Comparison of ENCODE assay signal across 8 mouse cellular contexts in genomic region chr11:57617526-57618264, GRCm38 (mm10). TPM values are rescaled to one million over a fixed set of nuclear protein-coding genes. Genes with fewer than 3 reads are reported as not detected.
DNase-seq lines count a peak whose midpoint lies in the region; ATAC-seq lines count a peak whose summit lies in the region.

No protein-coding gene starts in this region.

- peaks cover 50% of the 10 kb centered on the region for H3K4me1 ChIP-seq in midbrain, embryonic 10.5 days
- H3K4me1 ChIP-seq in midbrain, embryonic 16.5 days (ENCODE audit: control insufficient read depth, insufficient read depth, low read length): peaks cover 10% of the 10 kb centered on the region
- peaks cover 4% of the 10 kb centered on the region; the same call in 1 of the 2 replicates for H3K4me1 ChIP-seq in embryonic facial prominence, embryonic 12.5 days
- H3K4me1 ChIP-seq in midbrain, embryonic 15.5 days: peaks cover 9% of the 10 kb centered on the region

- 47% methylated on average over 15 of the region's 15 CpGs for WGBS in midbrain, embryonic 10.5 days
- WGBS in midbrain, embryonic 16.5 days: 24% methylated on average over 15 of the region's 15 CpGs
- 31% methylated on average over 15 of the region's 15 CpGs for WGBS in embryonic facial prominence, embryonic 12.5 days
- 30% methylated on average over 15 of the region's 15 CpGs for WGBS in midbrain, embryonic 15.5 days

- H3K4me2 ChIP-seq in midbrain, embryonic 16.5 days (ENCODE audit: low read length): no peak overlapping the region
- H3K4me2 ChIP-seq in embryonic facial prominence, embryonic 12.5 days (replicated peaks): no peak overlapping the region
- H3K4me2 ChIP-seq in midbrain, embryonic 15.5 days: no peak overlapping the region

- no peak; the same call in 1 of the 2 replicates for ATAC-seq in midbrain, embryonic 16.5 days
- peak; percentile 35; the same call in 1 of the 2 replicates for ATAC-seq in embryonic facial prominence, embryonic 12.5 days (ENCODE audit: insufficient number of reproducible peaks, insufficient read depth, low FRiP score, low TSS enrichment)
- peak; percentile 21; the same call in 1 of the 2 replicates for ATAC-seq in midbrain, embryonic 15.5 days (replicated peaks)

- H3K27ac ChIP-seq in midbrain, embryonic 10.5 days (replicated peaks): 0 out of 2 replicates have a peak overlapping the region, but pooled peaks have one; percentile 52
- no peak overlapping the region for H3K27ac ChIP-seq in midbrain, embryonic 16.5 days (ENCODE audit: low read length)
- no peak overlapping the region for H3K27ac ChIP-seq in embryonic facial prominence, embryonic 12.5 days
- H3K27ac ChIP-seq in midbrain, embryonic 15.5 days: no peak overlapping the region

- no peaks in the 10 kb centered on the region for H3K36me3 ChIP-seq in midbrain, embryonic 10.5 days
- H3K36me3 ChIP-seq in midbrain, embryonic 16.5 days (ENCODE audit: control insufficient read depth, insufficient read depth, low read length): no peaks in the 10 kb centered on the region
- H3K36me3 ChIP-seq in embryonic facial prominence, embryonic 12.5 days: no peaks in the 10 kb centered on the region
- no peaks in the 10 kb centered on the region for H3K36me3 ChIP-seq in midbrain, embryonic 15.5 days (replicated peaks)

- no peak overlapping the region for H3K9ac ChIP-seq in midbrain, embryonic 16.5 days (ENCODE audit: low read depth, low read length)
- H3K9ac ChIP-seq in embryonic facial prominence, embryonic 12.5 days: no peak overlapping the region
- no peak overlapping the region for H3K9ac ChIP-seq in midbrain, embryonic 15.5 days

- no peak overlapping the region for H3K4me3 ChIP-seq in midbrain, embryonic 10.5 days
- no peak overlapping the region for H3K4me3 ChIP-seq in midbrain, embryonic 16.5 days (ENCODE audit: low read depth, low read length)
- H3K4me3 ChIP-seq in embryonic facial prominence, embryonic 12.5 days: no peak overlapping the region
- no peak overlapping the region for H3K4me3 ChIP-seq in midbrain, embryonic 15.5 days

- no peak for DNase-seq in midbrain, embryonic 10.5 days (ENCODE audit: low spot score)
- DNase-seq in adrenal gland, adult 2 months: peak; percentile 69
- peak; percentile 62 for DNase-seq in heart, postnatal 4 days
- peak; percentile 41 for DNase-seq in left cerebral cortex, postnatal 4 days
- DNase-seq in thymus, postnatal 14 days: peak; percentile 64

- H3K9me3 ChIP-seq in midbrain, embryonic 10.5 days (replicated peaks): no peaks in the 10 kb centered on the region; the same call in 1 of the 2 replicates
- H3K9me3 ChIP-seq in midbrain, embryonic 16.5 days (replicated peaks; ENCODE audit: control insufficient read depth, low read length, poor library complexity, severe bottlenecking): no peaks in the 10 kb centered on the region
- H3K9me3 ChIP-seq in embryonic facial prominence, embryonic 12.5 days: no peaks in the 10 kb centered on the region
- no peaks in the 10 kb centered on the region for H3K9me3 ChIP-seq in midbrain, embryonic 15.5 days

- intact Hi-C loops in left cerebral cortex, postnatal 4 days (cut with DNase I): loop anchor here (10.0 kb wide), 1 partner anchor 157 kb away; no protein-coding TSS in a partner anchor

- peaks cover 7% of the 10 kb centered on the region; the same call in 1 of the 2 replicates for H3K27me3 ChIP-seq in midbrain, embryonic 10.5 days (ENCODE audit: low read depth, poor library complexity, severe bottlenecking)
- no peaks in the 10 kb centered on the region for H3K27me3 ChIP-seq in midbrain, embryonic 16.5 days (ENCODE audit: control insufficient read depth, insufficient read depth, low read depth, low read length)
- no peaks in the 10 kb centered on the region for H3K27me3 ChIP-seq in embryonic facial prominence, embryonic 12.5 days
- H3K27me3 ChIP-seq in midbrain, embryonic 15.5 days (replicated peaks): no peaks in the 10 kb centered on the region

RNA-seq across cellular contexts. Expression of gene Galnt10, which starts 27.5 kb away (rescaled TPM):
- polyA plus RNA-seq in midbrain, embryonic 10.5 days (2016; fragmentation: Nextera tagmentation; extraction: Ambion mirVana): 28.1 and 30.7 TPM in 2 replicates
- polyA plus RNA-seq in midbrain, embryonic 16.5 days (2015; fragmentation: Nextera tagmentation; extraction: Ambion mirVana): 14.7 and 14.8 TPM in 2 replicates
- total RNA-seq in adrenal gland, adult 2 months (2021): 10 to 100 TPM; 50.2 to 54.5 TPM
- 23.7 and 33.8 TPM in 2 replicates for polyA plus RNA-seq in adrenal gland, adult 2 months (2012; rRNA removed)
- polyA plus RNA-seq in embryonic facial prominence, embryonic 12.5 days (2016; fragmentation: Nextera tagmentation; extraction: Ambion mirVana): 34.3 and 36.2 TPM in 2 replicates
- total RNA-seq in heart, postnatal 4 days (2021): 1 to 10 TPM; 8.2 to 9.1 TPM
- total RNA-seq in left cerebral cortex, postnatal 4 days (2021): 10 to 100 TPM; 11.7 to 12.4 TPM
- 16.4 and 16.5 TPM in 2 replicates for polyA plus RNA-seq in midbrain, embryonic 15.5 days (2015; fragmentation: Nextera tagmentation; extraction: Ambion mirVana)
